Mouse (Mus musculus) hindbrain, embryonic 10.5 days (tissue): ENCODE measurements around the gene Ripor2. TPM values are rescaled to one million over a fixed set of nuclear protein-coding genes. Genes with fewer than 3 reads are reported as not detected.

Experiments used
- DNase-seq: peaks from one replicate; pipeline ENCODE4 v3.0.0-alpha.2; 2017; ENCODE audit warnings: low spot score
- H3K27ac ChIP-seq: fragments of 300-500 bp; sonication (generic); 2 replicates; pipeline ENCODE4 v1.5.1; 2016; ENCODE audit warnings: mild to moderate bottlenecking, moderate library complexity
- H3K27me3 ChIP-seq: fragments of 300-500 bp; sonication (generic); 2 replicates; pipeline ENCODE4 v1.6.1; 2016; ENCODE audit warnings: mild to moderate bottlenecking; ENCODE audit not compliant: poor library complexity, insufficient read depth, severe bottlenecking
- H3K36me3 ChIP-seq: fragments of 300-500 bp; sonication (generic); 2 replicates; pipeline ENCODE4 v1.6.1; 2016; ENCODE audit warnings: mild to moderate bottlenecking, moderate library complexity
- H3K4me1 ChIP-seq: fragments of 300-500 bp; sonication (generic); replicated peaks from 2 replicates; pipeline ENCODE4 v1.6.1; 2016; ENCODE audit warnings: mild to moderate bottlenecking
- H3K4me3 ChIP-seq: fragments of 300-500 bp; sonication (generic); 2 replicates; pipeline ENCODE4 v1.5.1; 2016; ENCODE audit warnings: mild to moderate bottlenecking, moderate library complexity
- H3K9me3 ChIP-seq: fragments of 300-500 bp; sonication (generic); 2 replicates; pipeline ENCODE4 v1.6.1; 2016; ENCODE audit warnings: mild to moderate bottlenecking, moderate library complexity
- WGBS: fragments of 180-500 bp; shearing (Covaris S2); methylation state at CpG from one replicate; pipeline ENCODE4 v1.1.7; 2016; 5-methylcytosine and 5-hydroxymethylcytosine counted together
- polyA plus RNA-seq: library from polyadenylated mRNA; unstranded; fragments of >200 nt; fragmentation: Nextera tagmentation; extraction: Ambion mirVana; gene quantifications from 2 replicates; pipeline ENCODE4 v1.2.1, GENCODE M21; 2016

Gene Ripor2
- polyA plus RNA-seq, 1 experiment from 2014 or later = 6.4 TPM

GRCm38 (mm10) chr13:24647444-24647843 lies 65.5 kb downstream of the Ripor2 start:
- no peak for DNase-seq
- Histone ChIP-seq H3K36me3 (no peaks in the 10 kb centered on the region), H3K9me3 (no peaks in the 10 kb centered on the region), H3K4me1 (peaks cover 13% of the 10 kb centered on the region; the same call in 1 of the 2 replicates), H3K27ac (no peak overlapping the region), H3K4me3 (no peak overlapping the region), H3K27me3 (no peaks in the 10 kb centered on the region)
- WGBS = 84% methylated on average over 2 of the region's 2 CpGs

GRCm38 (mm10) chr13:24648027-24648426 lies 66.0 kb downstream of the Ripor2 start:
- Histone ChIP-seq H3K4me1 (peaks cover 13% of the 10 kb centered on the region; the same call in 1 of the 2 replicates), H3K9me3 (no peaks in the 10 kb centered on the region), H3K4me3 (no peak overlapping the region), H3K36me3 (no peaks in the 10 kb centered on the region), H3K27ac (no peak overlapping the region), H3K27me3 (no peaks in the 10 kb centered on the region)
- WGBS = 86% methylated on average over 5 of the region's 5 CpGs
- no peak for DNase-seq

- H3K4me3 ChIP-seq = no peak overlapping the region
- no peaks in the 10 kb centered on the region for H3K36me3 ChIP-seq
- WGBS = 89% methylated on average over 3 of the region's 3 CpGs
Observed at GRCm38 (mm10) chr13:24648668-24649067, 66.7 kb downstream of the Ripor2 start.

GRCm38 (mm10) chr13:24649099-24649498 lies 67.1 kb downstream of the Ripor2 start:
- DNase-seq = no peak
- Histone ChIP-seq H3K27me3 (no peaks in the 10 kb centered on the region), H3K9me3 (no peaks in the 10 kb centered on the region), H3K4me1 (peaks cover 7% of the 10 kb centered on the region; the same call in 1 of the 2 replicates), H3K4me3 (no peak overlapping the region), H3K27ac (no peak overlapping the region), H3K36me3 (no peaks in the 10 kb centered on the region)
- WGBS = 63% methylated on average over 2 of the region's 2 CpGs

More at GRCm38 (mm10) chr13:24648668-24649067, 66.7 kb downstream of the Ripor2 start:
- Histone ChIP-seq H3K27me3 (no peaks in the 10 kb centered on the region), H3K27ac (no peak overlapping the region), H3K9me3 (no peaks in the 10 kb centered on the region), H3K4me1 (peaks cover 11% of the 10 kb centered on the region; the same call in 1 of the 2 replicates)
- no peak for DNase-seq

GRCm38 (mm10) chr13:24651018-24651417 lies 69.0 kb downstream of the Ripor2 start:
- H3K27ac ChIP-seq = peak overlapping the region; percentile 16; the same call in 1 of the 2 replicates
- no peaks in the 10 kb centered on the region for H3K27me3 ChIP-seq
- 68% methylated on average over 3 of the region's 3 CpGs for WGBS
- no peak overlapping the region for H3K4me3 ChIP-seq
- no peaks in the 10 kb centered on the region for H3K9me3 ChIP-seq
- no peak for DNase-seq
- no peaks in the 10 kb centered on the region for H3K36me3 ChIP-seq
- 0 out of 2 replicates have a peak, but pooled peaks cover 5% of the 10 kb centered on the region for H3K4me1 ChIP-seq

GRCm38 (mm10) chr13:24654919-24655635 lies 73.1 kb downstream of the Ripor2 start:
- Histone ChIP-seq H3K4me3 (no peak overlapping the region), H3K36me3 (no peaks in the 10 kb centered on the region), H3K27me3 (no peaks in the 10 kb centered on the region), H3K27ac (0 out of 2 replicates have a peak overlapping the region, but pooled peaks have one; percentile 18), H3K4me1 (peaks cover 15% of the 10 kb centered on the region), H3K9me3 (no peaks in the 10 kb centered on the region)
- WGBS = 87% methylated on average over 12 of the region's 12 CpGs
- no peak for DNase-seq

DNA sequence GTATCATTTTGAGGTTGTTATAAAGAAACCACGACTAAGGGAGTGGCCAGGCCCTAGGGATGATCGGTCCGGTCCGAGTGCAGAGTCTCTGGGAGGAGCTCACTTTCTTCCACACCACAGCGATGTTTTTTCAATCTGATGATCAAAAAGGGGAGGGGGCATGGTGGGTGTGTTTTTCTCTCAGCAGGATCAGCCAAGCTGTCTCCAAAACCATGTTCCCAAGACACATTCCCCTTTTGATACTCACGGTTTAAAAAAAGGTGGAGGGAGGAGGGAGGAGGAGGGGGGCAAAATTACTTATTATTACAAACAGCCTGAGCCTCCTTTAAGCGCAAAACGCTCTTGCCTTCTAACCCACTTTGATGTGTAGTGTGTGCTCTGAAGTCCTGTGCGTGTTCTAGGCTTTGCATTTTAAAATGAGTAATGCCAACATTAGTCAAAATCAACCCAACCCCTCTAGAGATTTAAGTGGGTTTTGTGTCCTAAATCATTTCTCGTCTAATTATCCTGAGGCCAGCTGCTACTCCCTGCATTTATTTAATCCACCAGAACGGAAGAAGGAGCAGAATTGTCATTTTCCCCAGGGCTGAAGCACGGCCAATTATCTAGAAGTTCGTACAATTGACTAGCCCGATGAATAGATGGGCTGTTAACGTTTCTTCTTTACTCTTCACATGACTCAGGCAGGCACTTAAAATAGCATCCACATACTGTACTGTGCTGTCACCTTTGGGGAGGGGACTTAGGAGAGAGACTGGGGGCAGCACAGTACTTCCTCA lies 74.9 kb downstream of the Ripor2 start:
- WGBS = 37% methylated on average over 15 of the region's 15 CpGs
- no peaks in the 10 kb centered on the region for H3K9me3 ChIP-seq
- peak; percentile 22 for DNase-seq
- peak overlapping the region; percentile 64 for H3K27ac ChIP-seq
- no peaks in the 10 kb centered on the region for H3K27me3 ChIP-seq
- no peaks in the 10 kb centered on the region for H3K36me3 ChIP-seq
- H3K4me1 ChIP-seq = peaks cover 10% of the 10 kb centered on the region
- no peak overlapping the region for H3K4me3 ChIP-seq

GRCm38 (mm10) chr13:24666763-24667162 lies 84.8 kb downstream of the Ripor2 start:
- WGBS = 83% methylated on average over 4 of the region's 4 CpGs
- H3K9me3 ChIP-seq = no peaks in the 10 kb centered on the region
- H3K27me3 ChIP-seq = no peaks in the 10 kb centered on the region
- H3K36me3 ChIP-seq = no peaks in the 10 kb centered on the region
- DNase-seq = no peak
- H3K27ac ChIP-seq = no peak overlapping the region
- H3K4me3 ChIP-seq = no peak overlapping the region
- H3K4me1 ChIP-seq = peaks cover 7% of the 10 kb centered on the region; the same call in 1 of the 2 replicates

DNA sequence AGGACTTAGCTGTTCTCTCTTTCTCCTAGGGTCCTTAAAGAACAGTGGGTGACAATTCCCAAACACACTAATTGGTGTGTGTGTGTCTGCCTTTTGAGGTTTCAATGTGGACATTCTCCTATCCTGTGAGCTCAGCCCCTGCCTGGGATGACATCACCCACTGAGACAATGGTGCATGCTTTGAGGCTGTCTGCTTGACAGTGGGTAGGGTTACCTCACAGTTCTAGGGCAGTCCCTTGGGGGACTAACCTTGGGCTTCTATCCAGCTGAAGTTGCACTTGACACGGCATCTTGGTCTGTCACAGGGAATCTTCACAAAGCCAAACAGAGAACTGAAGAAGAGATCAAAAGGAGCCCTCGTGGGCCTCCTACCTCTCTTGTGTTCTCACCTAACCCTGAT lies 86.6 kb downstream of the Ripor2 start:
- Histone ChIP-seq H3K9me3 (no peaks in the 10 kb centered on the region), H3K27me3 (no peaks in the 10 kb centered on the region), H3K4me1 (peaks cover 7% of the 10 kb centered on the region; the same call in 1 of the 2 replicates), H3K4me3 (no peak overlapping the region), H3K27ac (no peak overlapping the region), H3K36me3 (no peaks in the 10 kb centered on the region)
- WGBS = 37% methylated on average over 2 of the region's 2 CpGs
- DNase-seq = no peak

DNA sequence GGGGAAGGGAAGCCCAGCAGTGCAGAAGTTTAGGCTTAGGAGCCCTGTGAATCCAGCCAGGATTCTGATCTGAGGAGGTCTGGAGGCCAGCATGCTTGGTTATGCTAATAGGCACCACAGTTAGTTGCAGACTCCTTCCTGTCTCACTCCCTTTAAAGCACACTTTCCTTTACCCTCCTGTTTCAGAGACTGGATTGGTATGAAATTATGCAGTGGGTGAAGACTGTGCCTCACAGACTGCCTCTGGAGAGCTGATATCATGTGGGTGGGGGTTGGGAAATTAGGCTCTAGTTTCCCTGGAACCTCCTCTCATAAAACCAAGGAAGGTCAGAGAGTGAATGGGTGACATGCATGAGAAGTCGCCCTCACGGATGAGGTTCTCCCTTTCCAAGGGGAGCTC lies 88.7 kb downstream of the Ripor2 start:
- no peak for DNase-seq
- H3K27me3 ChIP-seq = no peaks in the 10 kb centered on the region
- no peak overlapping the region for H3K27ac ChIP-seq
- peaks cover 7% of the 10 kb centered on the region; the same call in 1 of the 2 replicates for H3K4me1 ChIP-seq
- no peaks in the 10 kb centered on the region for H3K36me3 ChIP-seq
- no peak overlapping the region for H3K4me3 ChIP-seq
- H3K9me3 ChIP-seq = no peaks in the 10 kb centered on the region
- 61% methylated on average over 2 of the region's 2 CpGs for WGBS

DNA sequence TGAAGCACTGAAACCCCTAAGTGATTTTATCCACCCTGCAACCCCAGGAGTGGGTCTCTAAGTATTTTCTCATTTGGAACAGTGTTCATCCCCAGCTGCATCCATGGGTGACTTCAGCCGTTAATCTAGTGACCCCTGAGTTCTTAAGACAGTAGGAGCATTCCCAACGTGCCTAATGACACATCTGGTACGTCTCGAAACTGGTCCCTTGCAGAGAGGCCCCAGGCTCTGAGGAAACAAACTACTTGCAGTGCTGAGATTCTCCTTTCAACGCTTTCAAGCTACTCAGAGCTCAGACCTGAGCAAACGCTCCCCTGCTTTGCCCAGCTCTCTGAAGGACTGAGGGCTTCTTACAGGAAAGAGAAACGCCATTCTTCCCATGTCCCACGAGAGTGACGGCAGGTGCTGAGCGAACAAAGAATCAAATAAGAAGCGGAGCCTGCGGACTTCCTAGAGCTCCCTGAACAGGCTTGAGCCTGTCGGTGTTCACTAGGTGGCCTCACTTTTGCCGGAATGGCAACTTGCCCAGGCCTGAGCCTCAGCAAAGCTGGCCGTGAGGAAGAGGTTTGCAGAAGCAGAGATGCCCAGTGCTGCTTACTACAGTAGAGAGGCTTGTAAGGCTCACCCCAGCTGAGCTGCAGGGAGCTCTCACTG lies 97.2 kb downstream of the Ripor2 start:
- no peak overlapping the region for H3K4me3 ChIP-seq
- 42% methylated on average over 15 of the region's 15 CpGs for WGBS
- peak overlapping the region; percentile 54 for H3K27ac ChIP-seq
- no peaks in the 10 kb centered on the region for H3K36me3 ChIP-seq
- DNase-seq = peak; percentile 19
- H3K4me1 ChIP-seq = peaks cover 15% of the 10 kb centered on the region; the same call in 1 of the 2 replicates
- H3K9me3 ChIP-seq = no peaks in the 10 kb centered on the region
- no peaks in the 10 kb centered on the region for H3K27me3 ChIP-seq

DNA sequence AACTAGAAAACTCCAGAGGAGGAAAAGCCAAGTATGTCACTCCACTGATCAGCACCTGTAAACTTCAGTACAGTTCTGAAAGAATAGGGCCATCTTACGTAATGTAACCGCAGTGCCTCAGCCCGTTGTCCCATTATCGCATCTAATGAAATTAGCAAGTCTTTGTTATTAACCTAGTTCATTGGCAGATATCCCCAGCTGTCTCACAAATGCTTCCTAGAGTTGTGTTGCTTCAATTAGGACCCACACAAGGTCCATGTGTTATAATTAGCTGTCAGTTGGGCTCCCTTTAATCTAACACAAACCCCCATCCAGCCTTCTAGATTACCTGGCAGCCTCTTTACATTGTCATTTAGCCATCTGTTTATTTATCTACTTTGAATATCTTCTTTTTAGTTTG lies 99.0 kb downstream of the Ripor2 start:
- no peak for DNase-seq
- Histone ChIP-seq H3K9me3 (no peaks in the 10 kb centered on the region), H3K27me3 (no peaks in the 10 kb centered on the region), H3K4me1 (peaks cover 15% of the 10 kb centered on the region; the same call in 1 of the 2 replicates), H3K4me3 (no peak overlapping the region), H3K36me3 (no peaks in the 10 kb centered on the region), H3K27ac (no peak overlapping the region)
- WGBS = 97% methylated on average over 4 of the region's 4 CpGs
